Mouse (Mus musculus) cerebellum, adult 9-10 months (tissue): ENCODE measurements around the gene Plpp3.
"Not testable (repeated sequence)": the region's sequence is repeated elsewhere in the genome, so short reads cannot be mapped to it uniquely, and the experiment has no call there.

Experiments used
- DNase-seq: peaks from one replicate; pipeline ENCODE4 v3.0.0; 2022

The Plpp3 gene

DNA sequence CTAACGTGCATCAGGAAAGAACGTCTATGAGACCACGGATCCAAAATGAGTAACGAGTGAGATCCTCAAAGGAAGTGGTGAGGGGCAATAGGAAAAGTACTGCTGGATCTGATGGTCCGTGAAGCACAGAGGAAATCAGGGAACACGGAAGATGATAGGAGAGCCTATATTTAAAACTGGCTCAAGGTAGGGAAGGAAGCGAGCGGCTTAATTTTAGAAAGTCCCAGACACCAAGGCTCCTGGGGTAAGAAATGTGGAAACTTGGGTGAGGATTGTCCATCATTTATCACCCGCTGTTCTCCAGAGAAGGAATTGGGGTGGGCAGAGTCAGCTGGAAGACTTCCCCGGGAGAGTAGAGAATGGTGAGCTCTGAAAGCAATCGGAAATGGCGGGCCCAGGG, 105.2 kb downstream of the Plpp3 start:
- DNase-seq: no peak

- no peak for DNase-seq
Observed at GRCm38 (mm10) chr4:105263600-105263999, 106.5 kb downstream of the Plpp3 start.

- DNase-seq: no peak
Observed at GRCm38 (mm10) chr4:105265041-105265440, 107.9 kb downstream of the Plpp3 start.

GRCm38 (mm10) chr4:105265678-105266077, 108.5 kb downstream of the Plpp3 start:
- no peak for DNase-seq

- no peak for DNase-seq
Observed at GRCm38 (mm10) chr4:105268202-105268730, 111.1 kb downstream of the Plpp3 start.

DNA sequence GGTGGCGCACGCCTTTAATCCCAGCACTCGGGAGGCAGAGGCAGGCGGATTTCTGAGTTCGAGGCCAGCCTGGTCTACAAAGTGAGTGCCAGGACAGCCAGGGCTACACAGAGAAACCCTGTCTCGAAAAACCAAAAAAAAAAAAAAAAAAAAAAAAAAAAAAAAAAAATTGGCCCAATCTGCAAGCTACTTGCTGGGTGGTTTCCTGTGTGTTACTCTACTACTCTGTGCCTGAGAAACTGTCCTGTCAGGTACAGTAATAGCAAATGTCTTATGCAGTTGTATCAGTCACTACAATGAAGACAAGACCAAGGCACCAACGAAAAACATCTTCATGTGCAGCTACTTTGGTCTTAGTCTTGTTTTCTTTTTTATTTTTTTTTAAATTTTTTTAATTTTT, 112.3 kb downstream of the Plpp3 start:
- not testable (repeated sequence) for DNase-seq

- DNase-seq: no peak
Observed at GRCm38 (mm10) chr4:105271166-105271565, 114.0 kb downstream of the Plpp3 start.

GRCm38 (mm10) chr4:105273034-105273433, 115.9 kb downstream of the Plpp3 start:
- no peak for DNase-seq

DNA sequence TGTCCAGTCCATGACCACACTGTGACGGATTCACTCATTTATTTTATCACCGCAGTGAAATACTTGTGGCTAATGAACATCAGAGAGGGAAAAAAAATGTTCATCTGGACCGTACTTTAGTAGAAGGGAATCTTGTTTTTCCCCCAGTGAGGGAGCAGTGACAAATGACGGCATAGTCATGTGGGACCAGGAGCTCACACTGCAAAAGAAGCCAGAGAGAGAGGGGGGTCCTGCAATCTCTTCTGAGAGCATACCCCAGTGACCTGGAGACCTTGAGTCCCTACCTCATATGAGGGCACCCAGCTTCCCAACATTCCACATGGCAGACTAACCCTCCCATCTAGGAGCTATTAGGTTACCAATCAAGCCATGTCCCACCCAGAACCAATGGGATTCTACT, 116.3 kb downstream of the Plpp3 start:
- no peak for DNase-seq

DNA sequence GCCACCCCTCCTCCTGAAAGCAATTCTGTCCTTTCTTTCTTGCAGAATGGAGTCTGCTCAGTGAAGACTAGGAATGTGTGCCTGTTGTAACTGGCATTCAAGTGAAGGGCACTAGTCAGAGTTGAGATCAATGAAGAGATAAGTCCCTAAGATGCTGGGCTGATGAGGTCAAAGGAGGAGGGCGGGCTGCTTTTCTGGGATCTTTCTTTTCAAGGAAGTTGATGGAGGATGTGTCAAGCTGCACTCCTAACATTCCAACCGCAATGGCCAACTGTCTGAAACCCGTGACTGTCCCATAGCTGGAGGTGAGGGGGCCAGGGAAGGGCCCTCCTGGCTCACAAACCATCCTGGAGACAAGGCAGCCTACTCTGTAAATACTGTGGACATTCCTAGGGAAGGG, 118.5 kb downstream of the Plpp3 start:
- DNase-seq: no peak

DNA sequence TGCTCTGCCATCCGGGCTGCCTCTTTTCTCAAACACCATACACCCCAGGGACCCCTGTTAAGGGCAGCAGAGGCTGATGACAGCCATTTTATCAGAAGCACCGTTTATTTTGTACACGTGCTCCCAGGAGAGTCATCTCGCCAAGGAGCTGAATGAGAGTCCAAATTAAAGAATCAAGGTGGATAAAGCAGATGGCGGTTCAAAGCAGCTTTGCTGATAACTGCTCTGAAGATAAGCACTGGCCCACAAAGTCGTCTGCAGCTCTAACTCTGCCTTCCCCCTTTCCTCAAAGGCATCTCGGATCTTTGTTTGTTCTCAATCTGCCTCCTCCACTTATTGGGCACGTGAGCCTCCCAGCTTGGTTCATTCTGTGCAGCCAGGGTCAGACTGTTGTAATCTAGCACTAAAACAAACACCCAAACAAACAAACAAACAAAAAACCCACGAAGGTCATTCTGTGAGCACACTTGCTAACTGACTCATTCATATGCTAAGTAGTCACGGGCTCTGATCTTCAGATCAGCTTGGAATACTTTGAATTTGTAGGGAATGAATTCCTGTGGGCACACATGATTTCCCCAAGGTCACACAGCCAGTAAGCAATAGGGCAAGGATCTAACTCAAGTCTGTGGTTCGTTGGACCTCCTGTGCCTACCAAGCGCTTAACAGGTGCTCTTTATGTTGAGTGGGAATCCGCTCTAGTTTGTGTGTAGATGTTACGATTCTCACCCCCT, 119.1 kb downstream of the Plpp3 start:
- DNase-seq: no peak

- DNase-seq: no peak
Observed at GRCm38 (mm10) chr4:105278161-105278560, 121.0 kb downstream of the Plpp3 start.

GRCm38 (mm10) chr4:105278571-105279410, 121.6 kb downstream of the Plpp3 start:
- no peak for DNase-seq

- DNase-seq: no peak
Observed at GRCm38 (mm10) chr4:105279806-105280205, 122.7 kb downstream of the Plpp3 start.

GRCm38 (mm10) chr4:105281751-105282231, 124.6 kb downstream of the Plpp3 start:
- DNase-seq: no peak
